In the genomic region with DNA sequence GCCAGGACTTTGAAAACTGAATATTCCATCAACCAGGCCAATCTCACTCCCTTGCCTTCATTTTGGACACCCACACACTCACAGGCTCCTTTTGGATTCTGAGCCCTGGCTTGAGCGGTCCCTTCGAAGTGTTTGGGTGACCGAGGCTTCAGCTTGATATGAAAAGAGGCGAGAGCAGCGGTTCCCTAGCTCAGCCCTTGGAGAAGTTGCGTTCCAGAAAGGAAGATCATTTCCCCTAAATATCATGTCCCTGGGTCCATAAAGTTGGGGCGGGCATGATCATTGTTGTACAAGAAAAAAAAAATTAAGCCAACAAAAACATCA, we compare ENCODE assay signal across 8 mouse cellular contexts. TPM values are rescaled to one million over a fixed set of nuclear protein-coding genes. Genes with fewer than 3 reads are reported as not detected.
DNase-seq lines count a peak whose midpoint lies in the region; ATAC-seq and TF ChIP-seq lines count a peak whose summit lies in the region.

No protein-coding gene starts in this region.

- WGBS in cerebellum, adult 2 months: 3% methylated on average over 7 of the region's 7 CpGs
- WGBS in thymus, adult 2 months: 17% methylated on average over 7 of the region's 7 CpGs
- 2% methylated on average over 7 of the region's 7 CpGs for WGBS in liver, embryonic 12.5 days (ENCODE audit: insufficient replicate concordance)
- 2% methylated on average over 7 of the region's 7 CpGs for WGBS in stomach, postnatal 0 days

- peaks cover 8% of the 10 kb centered on the region for H3K4me1 ChIP-seq in cerebellum, adult 2 months (ENCODE audit: control insufficient read depth, insufficient read depth, low read length)
- H3K4me1 ChIP-seq in thymus, adult 2 months (replicated peaks; ENCODE audit: control insufficient read depth, insufficient read depth, low read length): peaks cover 9% of the 10 kb centered on the region; the same call in 1 of the 2 replicates
- H3K4me1 ChIP-seq in liver, embryonic 12.5 days: peaks cover 17% of the 10 kb centered on the region; the same call in 1 of the 2 replicates
- no peaks in the 10 kb centered on the region for H3K4me1 ChIP-seq in stomach, postnatal 0 days (replicated peaks; ENCODE audit: control insufficient read depth, insufficient read depth)

- peak overlapping the region; percentile 98 for H3K27ac ChIP-seq in cerebellum, adult 2 months (ENCODE audit: insufficient read depth, low read length)
- H3K27ac ChIP-seq in thymus, adult 2 months (ENCODE audit: control insufficient read depth, insufficient read depth, low read length): no peak overlapping the region
- no peak overlapping the region for H3K27ac ChIP-seq in liver, embryonic 12.5 days
- H3K27ac ChIP-seq in stomach, postnatal 0 days (replicated peaks): peak overlapping the region; percentile 79

- H3K9ac ChIP-seq in liver, embryonic 12.5 days: peak overlapping the region; percentile 71
- H3K9ac ChIP-seq in stomach, postnatal 0 days (ENCODE audit: low read length): peak overlapping the region; percentile 74

- no peak for TF ChIP-seq POLR2A in cerebellum, adult 2 months (IDR thresholded peaks at IDR 0.05; ENCODE audit: borderline replicate concordance, insufficient read depth, low read length)
- TF ChIP-seq POLR2A in thymus, adult 2 months (IDR thresholded peaks at IDR 0.05; ENCODE audit: control insufficient read depth, extremely low read depth, insufficient read depth, low read length, poor library complexity): no peak

- H3K27me3 ChIP-seq in cerebellum, adult 2 months (ENCODE audit: control insufficient read depth, insufficient read depth, low read length): no peaks in the 10 kb centered on the region
- H3K27me3 ChIP-seq in thymus, adult 2 months (ENCODE audit: control insufficient read depth, insufficient read depth, low read length): peaks cover 18% of the 10 kb centered on the region
- H3K27me3 ChIP-seq in liver, embryonic 12.5 days (replicated peaks): peaks cover 46% of the 10 kb centered on the region
- H3K27me3 ChIP-seq in stomach, postnatal 0 days (ENCODE audit: control insufficient read depth, insufficient read depth, low read length): no peaks in the 10 kb centered on the region

- peak; percentile 35; the same call in 1 of the 2 replicates for ATAC-seq in liver, embryonic 12.5 days
- ATAC-seq in stomach, postnatal 0 days (ENCODE audit: low FRiP score, low TSS enrichment): no peak; the same call in 1 of the 2 replicates
- ATAC-seq in monocyte, adult 5-6 weeks (replicated peaks; ENCODE audit: insufficient number of reproducible peaks, low FRiP score, low TSS enrichment, poor library complexity, severe bottlenecking): no peak

- H3K4me2 ChIP-seq in liver, embryonic 12.5 days: peak overlapping the region; percentile 93
- peak overlapping the region; percentile 75 for H3K4me2 ChIP-seq in stomach, postnatal 0 days (replicated peaks; ENCODE audit: low read depth)

- TF ChIP-seq CTCF in cerebellum, adult 2 months (IDR thresholded peaks at IDR 0.05; ENCODE audit: borderline replicate concordance, insufficient read depth, low read depth, low read length): no peak
- no peak for TF ChIP-seq CTCF in thymus, adult 2 months (IDR thresholded peaks at IDR 0.05; ENCODE audit: borderline replicate concordance, control insufficient read depth, extremely low read depth, insufficient read depth, low read length, poor library complexity)
- no peak for TF ChIP-seq CTCF in stomach, postnatal 0 days (IDR thresholded peaks at IDR 0.05; ENCODE audit: low read depth)

- TF ChIP-seq EP300 in stomach, postnatal 0 days (optimal IDR thresholded peaks at IDR 0.05): no peak

- H3K4me3 ChIP-seq in cerebellum, adult 2 months (replicated peaks; ENCODE audit: insufficient read depth, low read depth, low read length): peak overlapping the region; percentile 73
- H3K4me3 ChIP-seq in thymus, adult 2 months (ENCODE audit: control insufficient read depth, insufficient read depth, low read length): peak overlapping the region; percentile 52
- H3K4me3 ChIP-seq in liver, embryonic 12.5 days: peak overlapping the region; percentile 74
- peak overlapping the region; percentile 84 for H3K4me3 ChIP-seq in stomach, postnatal 0 days (ENCODE audit: low read depth, low read length)

- H3K36me3 ChIP-seq in thymus, adult 2 months (ENCODE audit: control insufficient read depth, insufficient read depth, low read length): no peaks in the 10 kb centered on the region
- no peaks in the 10 kb centered on the region for H3K36me3 ChIP-seq in liver, embryonic 12.5 days
- H3K36me3 ChIP-seq in stomach, postnatal 0 days (ENCODE audit: control insufficient read depth, insufficient read depth, low read length): no peaks in the 10 kb centered on the region

- H3K9me3 ChIP-seq in liver, embryonic 12.5 days (replicated peaks): no peaks in the 10 kb centered on the region
- no peaks in the 10 kb centered on the region for H3K9me3 ChIP-seq in stomach, postnatal 0 days (ENCODE audit: control insufficient read depth, low read length)

- DNase-seq in cerebellum, adult 2 months: no peak
- no peak for DNase-seq in cerebellum, postnatal 10 days
- DNase-seq in thymus, adult 2 months: no peak
- DNase-seq in thymus, postnatal 36 days: no peak
- DNase-seq in stomach, postnatal 0 days (ENCODE audit: low spot score): no peak
- DNase-seq in urinary bladder, postnatal 14 days (ENCODE audit: low spot score): no peak

RNA-seq across cellular contexts. Expression of a gene that starts 0.5 kb away (rescaled TPM):
- 27.7 and 29.5 TPM in 2 replicates for polyA plus RNA-seq in cerebellum, adult 2 months (2012; rRNA removed)
- polyA plus RNA-seq in thymus, adult 2 months (2012; rRNA removed): 1.4 and 2.0 TPM in 2 replicates
- 11.0 and 12.2 TPM in 2 replicates for polyA plus RNA-seq in liver, embryonic 12.5 days (2016; fragmentation: Nextera tagmentation; extraction: Ambion mirVana)
- polyA plus RNA-seq in stomach, postnatal 0 days (2015; fragmentation: Nextera tagmentation; extraction: Ambion mirVana): 22.0 and 23.9 TPM in 2 replicates
- 2.6 to 5.0 TPM (median 3.4 TPM) in 3 replicates for total RNA-seq in monocyte, adult 5-6 weeks (2017)

RNA-seq across cellular contexts. Expression of a gene that starts 3.7 kb away (rescaled TPM):
- polyA plus RNA-seq in cerebellum, adult 2 months (2012; rRNA removed): 0.08 TPM in 1 of 2 replicates, not detected in the other
- not detected in 2 replicates for polyA plus RNA-seq in thymus, adult 2 months (2012; rRNA removed)
- not detected in 2 replicates for polyA plus RNA-seq in liver, embryonic 12.5 days (2016; fragmentation: Nextera tagmentation; extraction: Ambion mirVana)
- 0.08 TPM in 1 of 2 replicates, not detected in the other for polyA plus RNA-seq in stomach, postnatal 0 days (2015; fragmentation: Nextera tagmentation; extraction: Ambion mirVana)
- total RNA-seq in monocyte, adult 5-6 weeks (2017): not detected in 3 replicates

RNA-seq across cellular contexts. Expression of a gene that starts 30.2 kb away (rescaled TPM):
- 2.3 and 3.6 TPM in 2 replicates for polyA plus RNA-seq in cerebellum, adult 2 months (2012; rRNA removed)
- 0.56 and 0.86 TPM in 2 replicates for polyA plus RNA-seq in thymus, adult 2 months (2012; rRNA removed)
- 9.3 and 10.7 TPM in 2 replicates for polyA plus RNA-seq in liver, embryonic 12.5 days (2016; fragmentation: Nextera tagmentation; extraction: Ambion mirVana)
- 7.3 and 7.4 TPM in 2 replicates for polyA plus RNA-seq in stomach, postnatal 0 days (2015; fragmentation: Nextera tagmentation; extraction: Ambion mirVana)
- 0.75 to 3.1 TPM (median 0.87 TPM) in 3 replicates for total RNA-seq in monocyte, adult 5-6 weeks (2017)

Comparison
In these comparisons a context has a peak if more than half of its experiments do, and no peak if none do; other contexts are left out.
1. H3K27ac ChIP-seq: peak in cerebellum, adult 2 months (single experiment) and stomach, postnatal 0 days (single experiment); none in thymus, adult 2 months (single experiment) and liver, embryonic 12.5 days (single experiment).
2. Peak in every context shown above with its lines, with median percentiles within 50 percentile points of each other: H3K4me3 ChIP-seq.